Mouse (Mus musculus): ENCODE data around the gene Myo1g. TPM values are rescaled to one million over a fixed set of nuclear protein-coding genes. Genes with fewer than 3 reads are reported as not detected.
A peak's percentile ranks its signal among the peaks of the same experiment; 100 is the strongest.

Myo1g gene
- polyA plus RNA-seq (2015; fragmentation: Nextera tagmentation; extraction: Ambion mirVana) = 1.8 and 1.9 TPM in 2 replicates

DNA sequence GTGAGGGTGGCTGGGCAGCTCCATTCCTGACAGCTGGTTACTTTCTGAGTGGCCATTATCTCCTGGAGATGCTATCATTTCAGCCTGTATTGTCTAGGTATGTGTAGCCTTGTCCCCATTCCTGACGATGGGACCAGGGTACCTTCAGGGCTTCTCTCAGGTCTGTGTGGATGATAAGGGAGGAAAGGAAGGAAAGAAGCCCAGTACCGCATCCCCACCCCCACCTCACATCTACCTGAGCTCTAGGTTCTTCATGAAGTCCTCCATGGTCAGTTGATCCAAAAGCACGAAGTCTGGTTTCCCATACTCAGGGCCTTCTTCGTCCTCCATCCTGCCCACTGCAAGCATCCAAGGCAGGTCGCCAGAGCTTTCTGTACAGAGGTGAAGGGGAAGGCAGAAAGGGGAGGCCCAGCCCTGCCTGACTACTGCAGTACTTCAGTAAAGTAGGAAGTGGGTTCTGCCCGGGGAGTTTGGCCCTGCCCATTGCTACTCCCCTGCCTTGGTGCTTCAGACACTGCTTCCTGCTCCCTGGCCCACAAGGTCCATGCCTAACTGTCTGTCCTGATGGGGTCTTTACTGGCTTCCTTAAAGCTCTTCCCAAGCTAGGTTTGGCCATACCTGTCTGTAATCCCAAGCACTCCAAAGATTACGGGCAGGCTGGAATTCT, at the start of gene Myo1g:
Gene Myo1g (minus strand): TSS at position 459 of the 667 bp plus-strand sequence.
- H3K27me3 ChIP-seq (replicated peaks) = no peaks in the 10 kb centered on the region
- no peak within 1 kb of the TSS for H3K4me3 ChIP-seq (replicated peaks)
- H3K27ac ChIP-seq = no peak within 1 kb of the TSS
- no peak within 1 kb of the TSS for H3K9ac ChIP-seq
- H3K4me2 ChIP-seq (replicated peaks) = no peak within 1 kb of the TSS
- peaks cover 15% of the 10 kb centered on the region for H3K36me3 ChIP-seq
- peaks cover 6% of the 10 kb centered on the region; the same call in 1 of the 2 replicates for H3K4me1 ChIP-seq (replicated peaks)
- no peaks in the 10 kb centered on the region for H3K9me3 ChIP-seq
- WGBS = 76% methylated on average over 7 of the region's 7 CpGs
- ATAC-seq = no peak

DNA sequence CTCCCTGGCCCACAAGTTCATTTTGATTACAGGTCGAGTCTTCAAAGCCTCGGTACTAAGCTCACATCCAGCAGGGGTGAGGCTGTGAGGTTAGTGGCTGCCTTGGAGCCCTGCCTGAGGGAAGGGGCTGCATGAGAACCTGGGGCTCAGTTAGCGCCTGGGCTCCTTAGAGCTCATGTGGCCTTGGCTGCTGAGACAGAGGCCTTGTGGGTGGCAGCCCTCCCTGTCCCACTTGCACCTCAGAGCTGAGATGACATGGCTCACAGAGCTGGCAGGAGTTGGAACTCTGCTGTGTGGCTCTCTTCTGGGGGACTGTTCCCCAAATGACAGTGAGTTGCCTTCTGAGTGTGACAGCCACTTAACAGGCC, 48.6 kb upstream of the Myo1g start:
- peaks cover 13% of the 10 kb centered on the region for H3K4me1 ChIP-seq (replicated peaks)
- H3K4me3 ChIP-seq (replicated peaks) = no peak overlapping the region
- peak; percentile 14; the same call in 1 of the 2 replicates for ATAC-seq
- no peaks in the 10 kb centered on the region for H3K9me3 ChIP-seq
- 57% methylated on average over 3 of the region's 3 CpGs for WGBS
- no peak overlapping the region for H3K9ac ChIP-seq
- H3K27ac ChIP-seq = no peak overlapping the region
- no peaks in the 10 kb centered on the region for H3K27me3 ChIP-seq (replicated peaks)
- H3K4me2 ChIP-seq (replicated peaks) = no peak overlapping the region
- H3K36me3 ChIP-seq = peaks cover 11% of the 10 kb centered on the region; the same call in 1 of the 2 replicates

DNA sequence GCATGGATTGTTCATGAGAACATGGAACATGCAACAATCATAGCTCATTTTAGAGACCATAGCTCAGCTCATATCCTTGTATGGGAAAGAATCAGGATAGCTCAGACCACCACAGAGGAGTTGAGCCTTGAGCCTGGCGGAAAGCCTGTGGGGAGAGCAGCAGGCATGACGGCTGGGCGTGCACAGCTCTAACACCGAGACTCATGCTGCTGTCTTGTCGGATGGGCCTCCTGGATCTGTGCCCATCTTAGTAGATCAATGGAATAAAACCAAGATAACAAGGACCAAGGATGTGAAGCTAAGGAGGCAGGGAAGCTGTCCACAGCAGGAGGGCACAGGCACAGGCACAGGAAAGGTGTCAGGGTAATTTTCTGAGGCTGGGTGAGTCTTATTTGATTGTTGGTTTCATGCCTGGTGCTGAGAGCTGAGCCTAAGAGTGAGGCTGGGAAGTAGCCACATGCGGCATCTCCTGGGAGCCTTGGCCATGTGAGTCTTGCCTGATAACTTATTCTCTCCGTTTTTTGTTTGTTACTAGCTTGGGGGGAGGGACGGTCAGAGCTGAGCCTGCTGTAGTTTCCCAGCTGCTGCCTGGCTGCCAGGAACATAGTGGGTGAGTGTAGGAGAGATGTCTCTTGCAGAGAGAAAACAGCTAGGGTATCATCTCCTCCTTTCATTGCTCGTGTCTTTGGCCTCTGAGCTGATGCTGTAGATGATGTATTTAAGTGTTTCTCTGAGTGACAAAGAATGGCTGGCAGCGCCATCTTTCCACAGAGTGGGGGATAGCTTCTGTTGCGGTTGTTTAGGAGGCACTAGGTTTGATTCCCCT, 48.0 kb upstream of the Myo1g start:
- Histone ChIP-seq H3K4me3 (replicated peaks) (no peak overlapping the region), H3K9ac (no peak overlapping the region), H3K27ac (no peak overlapping the region; the same call in 1 of the 2 replicates), H3K36me3 (peaks cover 13% of the 10 kb centered on the region; the same call in 1 of the 2 replicates), H3K4me1 (replicated peaks) (peaks cover 13% of the 10 kb centered on the region), H3K9me3 (no peaks in the 10 kb centered on the region), H3K27me3 (replicated peaks) (no peaks in the 10 kb centered on the region), H3K4me2 (replicated peaks) (peak overlapping the region; percentile 17; the same call in 1 of the 2 replicates)
- 50% methylated on average over 11 of the region's 11 CpGs for WGBS
- peak; percentile 58; the same call in 1 of the 2 replicates for ATAC-seq

DNA sequence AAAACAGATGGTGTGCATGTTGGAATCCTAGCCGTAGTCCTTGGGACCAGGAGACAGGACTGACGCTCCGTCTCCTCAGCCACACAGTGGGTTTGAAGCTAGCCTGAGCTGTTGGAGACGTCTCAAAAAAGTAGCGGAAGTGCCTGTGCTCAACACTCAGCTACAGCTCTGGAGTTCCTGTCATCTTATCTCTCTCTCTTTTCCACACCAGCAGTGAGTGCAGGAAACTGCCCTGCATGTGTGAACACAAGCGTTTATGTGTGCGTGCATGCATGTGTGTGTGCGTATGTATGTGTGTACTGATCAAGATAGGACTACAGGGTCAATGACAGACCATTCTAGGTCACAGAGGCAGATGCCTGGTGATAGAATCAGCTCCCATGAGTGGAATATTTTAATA, 47.2 kb upstream of the Myo1g start:
- Histone ChIP-seq H3K27me3 (replicated peaks) (no peaks in the 10 kb centered on the region), H3K9ac (no peak overlapping the region), H3K27ac (no peak overlapping the region), H3K4me1 (replicated peaks) (peaks cover 13% of the 10 kb centered on the region), H3K4me2 (replicated peaks) (no peak overlapping the region), H3K36me3 (peaks cover 12% of the 10 kb centered on the region; the same call in 1 of the 2 replicates), H3K4me3 (replicated peaks) (no peak overlapping the region), H3K9me3 (no peaks in the 10 kb centered on the region)
- WGBS = 77% methylated on average over 8 of the region's 8 CpGs
- no peak for ATAC-seq

DNA sequence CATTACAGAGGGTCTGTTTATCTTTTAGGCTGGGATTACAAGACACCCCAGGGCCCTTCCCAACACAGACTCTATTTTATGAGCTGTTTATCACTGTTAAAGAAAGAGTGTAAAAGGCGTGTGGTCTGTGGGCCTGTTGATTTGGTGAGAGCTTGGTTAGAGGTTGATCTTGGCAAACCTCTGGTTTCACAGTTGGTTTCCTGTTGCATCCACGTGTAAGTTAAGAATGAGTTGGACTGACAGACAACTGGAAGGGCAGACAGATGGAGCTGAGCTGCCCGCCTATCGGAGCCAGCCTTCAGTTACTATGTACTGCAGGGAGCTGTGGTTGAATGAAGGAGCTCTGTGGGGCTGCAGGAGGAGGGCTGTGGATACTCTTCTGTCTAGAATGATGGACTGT, 45.7 kb upstream of the Myo1g start:
- Histone ChIP-seq H3K4me2 (replicated peaks) (no peak overlapping the region), H3K36me3 (peaks cover 11% of the 10 kb centered on the region; the same call in 1 of the 2 replicates), H3K9me3 (no peaks in the 10 kb centered on the region), H3K27me3 (replicated peaks) (no peaks in the 10 kb centered on the region), H3K4me1 (replicated peaks) (peaks cover 23% of the 10 kb centered on the region), H3K27ac (no peak overlapping the region), H3K4me3 (replicated peaks) (no peak overlapping the region), H3K9ac (no peak overlapping the region)
- ATAC-seq = no peak
- WGBS = 72% methylated on average over 4 of the region's 4 CpGs

DNA sequence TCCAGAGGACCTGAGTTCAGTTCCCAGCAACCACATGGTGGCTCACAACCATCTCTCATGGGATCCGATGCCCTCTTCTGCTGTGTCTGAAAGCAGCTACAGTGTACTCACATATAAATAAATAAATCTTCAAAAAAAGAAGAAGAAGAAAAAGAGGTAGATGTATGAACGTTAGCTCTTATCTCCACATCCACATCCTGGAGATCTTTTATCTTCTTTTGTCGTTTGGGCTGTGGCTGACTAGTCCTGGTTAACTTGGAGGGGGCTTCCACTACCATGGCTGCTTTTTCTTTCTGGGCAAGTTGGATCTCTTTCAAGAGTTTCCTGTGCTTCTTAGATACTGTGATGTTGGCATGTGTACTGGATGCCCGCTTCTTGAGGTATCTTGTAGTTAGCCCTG, 42.4 kb upstream of the Myo1g start:
- no peak for ATAC-seq
- no peaks in the 10 kb centered on the region for H3K9me3 ChIP-seq
- 85% methylated on average over 4 of the region's 4 CpGs for WGBS

DNA sequence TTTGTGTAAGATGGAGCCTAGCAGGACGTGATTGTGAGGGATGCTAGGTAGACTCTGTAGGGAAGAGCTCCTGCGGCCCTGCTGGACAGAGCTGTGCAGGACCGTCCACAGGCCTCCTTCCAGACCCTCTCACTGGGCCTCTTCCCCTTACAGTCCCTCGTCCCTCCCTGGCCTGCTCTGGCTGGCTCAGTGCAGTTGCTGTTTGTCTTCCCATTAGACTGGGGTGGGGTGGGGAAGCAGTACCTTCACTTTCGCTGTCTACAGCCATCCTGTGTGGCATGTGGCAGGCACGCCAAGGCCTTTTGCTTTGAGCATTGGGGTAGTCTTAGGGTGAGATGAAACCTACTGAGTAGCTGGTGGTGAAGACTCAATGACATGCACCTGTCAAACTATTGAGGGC, 41.6 kb upstream of the Myo1g start:
- H3K27ac ChIP-seq = 0 out of 2 replicates have a peak overlapping the region, but pooled peaks have one; percentile 7
- no peak overlapping the region for H3K4me3 ChIP-seq (replicated peaks)
- H3K4me2 ChIP-seq (replicated peaks) = no peak overlapping the region
- no peaks in the 10 kb centered on the region for H3K9me3 ChIP-seq
- 0 out of 2 replicates have a peak, but pooled peaks have one; percentile 29 for ATAC-seq
- H3K9ac ChIP-seq = no peak overlapping the region
- 72% methylated on average over 6 of the region's 6 CpGs for WGBS
- 0 out of 2 replicates have a peak, but pooled peaks cover 5% of the 10 kb centered on the region for H3K36me3 ChIP-seq
- peaks cover 18% of the 10 kb centered on the region; the same call in 1 of the 2 replicates for H3K4me1 ChIP-seq (replicated peaks)
- H3K27me3 ChIP-seq (replicated peaks) = no peaks in the 10 kb centered on the region

More for the DNA sequence above, 42.4 kb upstream of the Myo1g start:
- Histone ChIP-seq H3K27me3 (replicated peaks) (no peaks in the 10 kb centered on the region), H3K4me1 (replicated peaks) (peaks cover 18% of the 10 kb centered on the region; the same call in 1 of the 2 replicates), H3K4me2 (replicated peaks) (no peak overlapping the region), H3K27ac (no peak overlapping the region), H3K4me3 (replicated peaks) (no peak overlapping the region), H3K9ac (no peak overlapping the region), H3K36me3 (0 out of 2 replicates have a peak, but pooled peaks cover 5% of the 10 kb centered on the region)

DNA sequence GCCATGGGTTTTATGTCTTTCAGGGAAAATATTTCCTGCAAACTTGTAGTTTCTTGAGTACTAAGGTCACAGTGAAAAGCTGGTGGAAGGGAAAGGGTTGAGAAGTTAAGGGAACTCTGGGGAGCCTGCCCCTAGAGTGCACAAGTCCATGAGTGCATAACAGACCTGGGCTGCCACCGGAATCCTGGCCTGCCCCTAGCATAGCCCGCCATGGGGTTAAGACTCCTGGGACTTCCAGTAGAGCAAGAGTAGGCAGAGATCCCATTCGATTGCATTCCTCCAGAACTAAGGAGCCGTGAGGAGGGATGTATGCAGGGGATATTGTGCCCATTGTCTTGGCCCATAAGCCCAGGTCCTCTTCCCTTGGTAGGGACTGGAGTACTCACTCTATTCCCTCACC, 40.7 kb upstream of the Myo1g start:
- Histone ChIP-seq H3K36me3 (peaks cover 12% of the 10 kb centered on the region; the same call in 1 of the 2 replicates), H3K4me3 (replicated peaks) (no peak overlapping the region), H3K27me3 (replicated peaks) (no peaks in the 10 kb centered on the region), H3K4me2 (replicated peaks) (0 out of 2 replicates have a peak overlapping the region, but pooled peaks have one; percentile 7), H3K27ac (peak overlapping the region; percentile 79), H3K4me1 (replicated peaks) (peaks cover 15% of the 10 kb centered on the region; the same call in 1 of the 2 replicates), H3K9me3 (no peaks in the 10 kb centered on the region), H3K9ac (no peak overlapping the region)
- ATAC-seq = no peak
- 93% methylated on average over 4 of the region's 4 CpGs for WGBS

DNA sequence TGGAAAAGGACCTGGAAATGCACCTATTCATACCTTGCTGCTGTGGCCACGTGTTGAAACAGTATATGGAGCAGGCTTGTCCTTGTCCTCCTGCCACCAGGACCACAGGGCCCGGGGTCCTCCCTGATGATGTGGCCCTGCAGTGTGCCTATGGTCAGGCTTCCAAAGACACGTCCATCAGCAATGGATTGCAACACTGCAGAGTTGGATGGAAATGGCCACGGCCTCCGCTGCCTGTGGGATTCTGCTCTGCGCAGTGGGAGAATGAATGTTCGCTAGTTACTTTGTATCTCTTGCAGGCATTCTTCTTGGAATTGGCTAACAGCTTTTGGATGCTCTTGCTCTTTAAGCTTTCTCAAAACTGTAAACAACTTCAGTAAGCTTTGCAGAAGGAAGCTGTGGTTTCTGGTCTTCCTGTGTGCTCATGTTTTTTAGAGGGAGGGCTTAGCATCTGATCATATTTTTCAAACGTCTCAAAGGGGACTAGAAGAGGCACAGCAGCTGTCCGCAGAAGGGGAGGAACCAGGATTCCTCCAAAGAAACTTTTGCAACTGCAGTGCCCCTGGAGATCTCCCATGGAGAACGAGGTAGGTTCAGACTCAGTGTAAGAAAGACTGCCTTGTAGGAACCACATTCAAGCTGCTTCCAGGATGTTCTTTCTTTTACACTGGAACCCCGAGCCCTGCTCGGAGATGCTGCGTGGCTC, 40.0 kb upstream of the Myo1g start:
- 0 out of 2 replicates have a peak overlapping the region, but pooled peaks have one; percentile 22 for H3K4me2 ChIP-seq (replicated peaks)
- 0 out of 2 replicates have a peak, but pooled peaks have one; percentile 32 for ATAC-seq
- WGBS = 71% methylated on average over 13 of the region's 13 CpGs
- no peak overlapping the region for H3K9ac ChIP-seq
- no peak overlapping the region for H3K4me3 ChIP-seq (replicated peaks)
- H3K36me3 ChIP-seq = peaks cover 13% of the 10 kb centered on the region; the same call in 1 of the 2 replicates
- no peaks in the 10 kb centered on the region for H3K27me3 ChIP-seq (replicated peaks)
- no peaks in the 10 kb centered on the region for H3K9me3 ChIP-seq
- peak overlapping the region; percentile 79 for H3K27ac ChIP-seq
- H3K4me1 ChIP-seq (replicated peaks) = peaks cover 13% of the 10 kb centered on the region; the same call in 1 of the 2 replicates

DNA sequence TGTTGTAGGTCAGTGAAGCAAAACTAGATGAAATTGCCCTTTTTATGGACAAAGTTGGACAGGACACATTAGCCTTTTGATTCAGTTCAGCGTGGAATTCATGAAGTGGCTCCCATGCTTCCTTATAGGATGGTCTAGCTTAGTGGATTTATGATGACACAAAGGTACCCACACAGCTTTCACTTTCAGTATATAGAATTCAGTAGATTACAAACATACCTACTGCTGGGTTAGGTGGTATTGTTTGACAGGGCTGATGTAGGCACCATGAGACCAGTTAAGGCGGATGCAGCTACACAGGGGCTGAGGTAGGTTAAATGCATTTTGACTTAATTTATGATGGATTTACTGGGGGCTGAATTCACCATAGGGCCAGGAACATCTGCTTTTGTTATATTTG, 39.2 kb upstream of the Myo1g start:
- WGBS = 93% methylated on average over 2 of the region's 2 CpGs
- no peak for ATAC-seq
- peaks cover 13% of the 10 kb centered on the region; the same call in 1 of the 2 replicates for H3K36me3 ChIP-seq

DNA sequence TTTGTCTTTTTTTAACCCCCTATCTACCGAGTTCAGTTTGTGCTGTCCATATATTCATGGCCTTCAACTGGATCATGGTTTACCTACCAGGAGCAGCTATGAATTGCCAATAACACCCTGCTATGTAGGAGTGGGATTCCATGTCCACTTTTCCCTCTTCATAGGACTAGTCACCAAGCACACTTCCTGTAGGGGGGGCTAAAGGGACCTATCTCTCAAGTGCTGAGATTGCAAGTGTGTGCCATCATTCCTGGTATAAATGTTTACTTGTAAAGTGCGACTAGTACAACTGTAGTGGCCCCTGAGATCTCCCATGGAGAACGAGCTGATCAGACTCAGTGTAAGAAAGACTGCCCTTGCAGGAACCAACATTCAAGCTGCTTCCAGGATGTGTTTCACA, 37.5 kb upstream of the Myo1g start:
- ATAC-seq = no peak
- Histone ChIP-seq H3K4me1 (replicated peaks) (peaks cover 13% of the 10 kb centered on the region; the same call in 1 of the 2 replicates), H3K9me3 (no peaks in the 10 kb centered on the region), H3K36me3 (peaks cover 11% of the 10 kb centered on the region; the same call in 1 of the 2 replicates), H3K27me3 (replicated peaks) (no peaks in the 10 kb centered on the region), H3K9ac (no peak overlapping the region), H3K27ac (no peak overlapping the region), H3K4me2 (replicated peaks) (no peak overlapping the region), H3K4me3 (replicated peaks) (no peak overlapping the region)
- 69% methylated on average over 3 of the region's 3 CpGs for WGBS

More for the DNA sequence above, 39.2 kb upstream of the Myo1g start:
- Histone ChIP-seq H3K27ac (no peak overlapping the region), H3K4me3 (replicated peaks) (no peak overlapping the region), H3K27me3 (replicated peaks) (no peaks in the 10 kb centered on the region), H3K9ac (no peak overlapping the region), H3K4me1 (replicated peaks) (peaks cover 13% of the 10 kb centered on the region; the same call in 1 of the 2 replicates), H3K9me3 (no peaks in the 10 kb centered on the region), H3K4me2 (replicated peaks) (no peak overlapping the region)

All from intestine, embryonic 15.5 days (tissue).